Mouse (Mus musculus) small intestine, adult 2 months (tissue): ENCODE measurements at regions not wholly inside any gene's neighbourhood (a gene's known extent, or its start where the extent isn't known, plus 50 kb on each side); places are given as distances from the start of the nearest gene placed in this dataset.

ENCODE experiments used
- CTCF ChIP-seq: fragments of 200-500 bp; IDR thresholded peaks from 2 replicates; pipeline ENCODE4 v1.5.1; 2012; ENCODE audit warnings: low read depth, mild to moderate bottlenecking, control low read depth, inconsistent platforms, low read length, moderate library complexity, mixed read lengths; ENCODE audit not compliant: insufficient replicate concordance, insufficient read length; ENCODE audit errors: extremely low read depth
- POLR2A ChIP-seq: fragments of 200-500 bp; IDR thresholded peaks from 2 replicates; pipeline ENCODE4 v1.6.1; 2012; ENCODE audit warnings: low read depth, mild to moderate bottlenecking, control low read depth, inconsistent platforms, low read length, moderate library complexity

DNA sequence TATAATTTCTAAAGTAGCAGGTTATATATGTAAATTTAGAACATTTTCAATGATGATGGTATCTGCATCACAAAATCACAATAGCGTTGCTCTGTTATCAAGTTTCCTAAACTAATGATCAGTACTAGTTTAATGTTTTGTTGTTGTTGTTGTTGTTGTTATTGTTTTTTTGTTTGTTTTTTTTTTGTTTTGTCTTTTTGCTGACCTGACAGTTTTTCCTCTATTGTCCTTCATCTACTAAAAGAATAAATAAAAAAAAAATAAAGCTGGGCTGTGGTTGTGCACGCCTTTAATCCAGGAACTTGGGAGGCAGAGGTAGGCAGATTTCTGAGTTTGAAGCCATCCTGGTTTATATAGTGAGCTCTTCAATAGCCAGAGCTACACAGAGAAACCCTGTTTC, 427.9 kb upstream of the Slc5a7 start:
- TF ChIP-seq CTCF (no peak), POLR2A (no peak)
